Mouse (Mus musculus): ENCODE data around the gene Sftpd.

Sftpd gene

DNA sequence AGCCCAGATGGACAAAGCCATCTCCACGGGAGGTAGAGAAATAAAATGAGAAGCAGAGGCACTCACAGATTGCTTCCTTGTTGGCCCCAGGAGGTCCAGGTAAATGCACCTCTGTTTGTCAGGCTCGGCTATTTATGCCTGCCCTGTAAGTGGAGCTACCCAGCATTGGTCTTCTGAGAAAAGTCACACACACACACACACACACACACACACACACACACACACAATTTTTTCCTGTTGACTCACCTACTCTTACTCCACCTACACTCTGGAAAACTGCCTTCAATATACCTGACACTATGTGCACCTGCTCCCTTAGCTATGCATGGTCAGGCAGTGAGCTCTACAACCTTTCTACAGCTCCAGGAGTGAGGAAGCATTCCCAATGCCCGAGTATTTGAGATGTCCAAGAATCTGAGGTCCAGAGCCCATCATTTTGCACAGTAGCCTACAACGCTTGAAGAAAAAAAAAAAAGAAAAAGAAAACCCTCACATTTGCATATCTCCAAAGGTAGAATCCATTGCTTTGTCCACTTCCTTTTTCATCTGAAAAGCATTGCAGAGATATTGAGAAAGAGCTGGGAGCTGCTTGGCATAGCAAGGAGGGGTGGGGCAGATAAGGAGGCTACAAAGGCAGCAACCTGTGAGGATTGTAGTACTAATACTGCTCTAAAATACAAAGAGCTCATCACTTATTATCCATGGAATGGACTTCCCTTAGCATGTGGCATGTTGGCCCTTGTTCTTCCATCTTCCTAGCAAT is at the start of gene Sftpd:
Gene Sftpd, minus strand, starts transcription at position 91 of the 763 bp plus-strand sequence.
- no peak for DNase-seq (ENCODE audit: low spot score in 2 of 2)

DNA sequence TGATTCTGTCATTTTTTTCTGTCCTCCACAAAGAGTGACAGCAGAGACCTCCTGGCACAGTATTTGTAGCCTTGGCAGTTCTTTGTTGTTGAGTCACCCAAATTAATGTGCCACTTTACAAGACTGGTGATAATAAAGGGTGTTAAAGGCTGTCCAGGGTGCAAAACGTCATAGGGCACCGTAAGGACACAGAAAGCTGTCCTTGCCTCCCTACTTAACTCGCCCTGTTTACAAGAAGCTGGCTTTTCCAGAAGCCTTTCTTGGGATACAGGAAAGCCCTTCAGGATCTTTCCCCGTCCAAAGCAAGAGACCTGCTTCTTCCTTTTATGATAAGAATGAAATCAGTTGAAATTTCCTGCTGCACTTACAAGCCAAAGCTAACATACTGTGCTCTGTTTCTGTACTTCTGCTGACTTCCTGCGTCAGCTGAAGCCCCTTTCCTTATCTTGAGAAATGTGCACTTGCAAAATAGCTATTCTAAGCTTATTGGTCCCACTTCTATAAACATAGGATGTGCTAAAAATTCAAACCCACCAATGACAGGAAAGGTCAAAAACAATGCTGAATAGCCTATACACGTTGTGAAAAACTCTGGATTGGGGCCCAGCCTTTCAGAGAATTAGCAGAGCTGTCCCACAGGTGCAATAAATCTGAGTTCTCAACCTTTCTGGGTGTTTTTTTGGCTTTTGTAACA is 13.2 kb upstream of the Sftpd start:
- no peak for DNase-seq (ENCODE audit: low spot score in 2 of 2)

DNA sequence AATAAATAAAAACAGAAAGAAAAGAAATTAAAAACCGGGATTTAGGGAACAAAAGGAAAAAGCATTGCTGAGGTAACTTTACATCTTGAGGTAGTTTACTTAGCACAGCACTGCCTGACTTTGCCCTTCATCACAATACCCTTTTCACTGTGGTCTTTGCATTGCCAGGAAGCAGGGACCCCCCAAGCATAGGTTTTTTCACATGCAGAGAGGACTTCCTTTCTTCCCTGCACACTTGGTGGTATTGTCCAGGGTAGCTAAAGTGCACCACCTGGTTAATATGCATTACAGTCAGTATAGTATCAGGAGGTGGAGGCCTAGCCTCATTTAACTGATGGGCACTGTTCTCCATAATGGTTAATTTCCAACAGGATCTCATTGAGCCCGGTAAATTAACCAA is 4.5 kb upstream of the Sftpd start:
- DNase-seq (ENCODE audit: low spot score in 2 of 2) = no peak

DNA sequence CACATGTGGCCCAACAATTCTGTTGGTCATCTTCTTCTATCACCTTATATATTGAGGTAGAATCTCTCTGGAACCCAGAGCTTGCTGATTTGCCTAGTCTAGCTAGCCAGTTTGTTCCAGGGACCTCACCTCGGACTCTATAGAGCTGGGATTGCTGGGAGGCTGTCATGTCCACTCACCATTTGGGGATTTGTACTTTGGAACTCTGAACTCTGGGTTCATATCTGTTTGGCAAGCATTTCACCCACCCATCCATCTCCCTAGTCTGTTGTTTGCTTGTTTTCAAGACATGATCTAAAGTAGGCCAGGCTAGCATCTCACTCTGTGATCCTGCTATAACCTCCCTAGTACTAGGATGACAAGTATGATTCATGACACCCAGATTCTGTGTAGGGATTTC is 10.1 kb downstream of the Sftpd start:
- DNase-seq (ENCODE audit: low spot score in 2 of 2) = no peak

DNA sequence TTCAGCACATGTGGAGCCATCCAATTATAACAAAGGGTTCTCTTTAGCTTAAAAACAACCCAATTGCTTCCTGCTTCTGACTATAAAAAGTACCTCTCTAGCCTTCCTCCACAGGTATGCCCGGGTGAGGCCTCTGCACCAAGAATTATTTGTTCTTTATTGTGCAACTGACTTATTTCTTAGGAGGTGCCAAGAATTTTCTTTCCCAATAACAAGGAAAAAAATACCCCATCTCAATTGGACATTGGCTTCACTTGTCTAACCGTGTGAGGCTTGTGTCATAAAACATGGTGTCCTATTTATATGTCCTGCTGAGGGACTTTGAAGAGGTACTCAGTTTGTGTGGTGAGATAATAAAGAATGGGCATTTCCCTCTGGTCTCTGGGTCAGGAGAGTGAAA is 14.4 kb downstream of the Sftpd start:
- no peak for DNase-seq (ENCODE audit: low spot score in 2 of 2)

DNA sequence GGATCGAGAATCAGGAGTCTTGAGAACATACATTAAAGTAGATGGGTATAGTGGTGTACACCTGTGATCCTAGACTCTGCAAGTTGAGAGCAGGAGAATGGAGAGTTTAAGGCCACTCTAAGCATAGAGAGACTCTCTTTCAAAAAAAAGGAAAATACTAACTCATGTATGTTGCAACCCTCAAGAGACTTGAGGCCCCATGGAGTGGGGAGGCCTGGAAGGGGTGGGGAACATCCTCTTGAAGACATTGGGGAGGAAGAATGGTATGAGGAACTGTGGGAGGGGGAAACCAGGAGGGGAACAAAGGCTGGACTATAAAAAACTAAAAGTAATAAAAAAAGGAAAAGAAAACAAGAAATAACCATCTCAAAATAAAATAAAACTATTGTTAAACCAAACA is 16.4 kb downstream of the Sftpd start:
- no peak for DNase-seq (ENCODE audit: low spot score in 2 of 2)

DNA sequence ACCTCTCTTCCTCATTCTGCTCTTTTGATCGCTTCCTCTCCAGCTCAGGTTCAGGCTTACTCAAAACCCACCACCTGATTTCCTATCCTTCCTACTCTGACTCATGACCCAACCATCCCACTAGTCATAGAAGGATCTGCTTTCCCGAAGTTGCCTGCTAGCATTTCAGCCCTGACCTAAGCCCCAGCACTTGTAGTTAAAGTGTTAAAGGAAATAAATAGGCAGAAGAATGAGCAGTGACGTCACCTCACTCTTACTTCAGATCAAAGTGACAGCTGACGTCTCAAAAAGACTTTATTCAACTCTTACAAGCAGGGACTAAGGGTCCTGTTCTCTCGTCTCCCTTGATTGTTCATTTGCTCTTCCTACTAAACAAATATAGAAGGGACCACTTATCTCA is 17.7 kb downstream of the Sftpd start:
- no peak for DNase-seq (ENCODE audit: low spot score in 2 of 2)

DNA sequence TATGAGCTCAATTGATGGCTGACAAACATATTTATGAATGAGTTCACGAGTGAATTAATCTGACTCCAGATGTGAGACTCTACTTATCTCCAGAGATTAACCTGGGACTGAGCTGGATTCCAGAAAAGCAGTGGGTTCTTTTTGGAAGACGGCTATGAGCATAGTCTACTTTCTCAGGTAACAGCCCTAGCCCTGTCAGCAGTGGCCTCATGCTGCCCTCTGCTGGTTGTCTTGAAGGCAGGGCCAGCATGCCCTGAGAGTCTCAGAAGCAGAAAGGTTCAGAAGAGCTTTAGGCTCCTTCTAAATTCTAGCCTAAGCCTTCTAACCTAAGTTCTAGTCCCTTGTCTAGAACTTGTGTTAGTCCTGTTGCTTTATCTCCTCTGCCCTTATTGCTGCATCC is 22.3 kb downstream of the Sftpd start:
- DNase-seq (ENCODE audit: low spot score in 2 of 2) = peak; percentile 6 to 7

DNA sequence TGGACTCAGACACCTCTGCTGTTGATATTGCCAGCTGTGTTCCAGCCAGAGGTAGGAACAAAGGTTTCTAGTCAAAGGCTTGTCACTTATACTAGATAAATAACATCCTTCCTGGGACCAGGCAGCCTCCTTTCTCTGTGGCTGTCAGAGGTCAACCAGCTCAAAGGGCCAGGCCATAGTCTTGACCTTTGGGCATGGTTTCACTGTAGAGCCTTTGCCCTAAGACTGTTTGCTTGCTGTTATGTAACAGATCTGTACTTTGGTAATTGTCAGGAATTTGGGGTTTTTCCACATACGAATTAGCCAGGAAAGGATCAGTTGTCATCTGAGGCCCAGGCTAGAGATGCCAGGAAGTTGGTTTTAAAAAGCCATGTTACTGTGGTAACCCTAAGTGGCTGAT is 24.2 kb downstream of the Sftpd start:
- no peak for DNase-seq (ENCODE audit: low spot score in 2 of 2)

DNA sequence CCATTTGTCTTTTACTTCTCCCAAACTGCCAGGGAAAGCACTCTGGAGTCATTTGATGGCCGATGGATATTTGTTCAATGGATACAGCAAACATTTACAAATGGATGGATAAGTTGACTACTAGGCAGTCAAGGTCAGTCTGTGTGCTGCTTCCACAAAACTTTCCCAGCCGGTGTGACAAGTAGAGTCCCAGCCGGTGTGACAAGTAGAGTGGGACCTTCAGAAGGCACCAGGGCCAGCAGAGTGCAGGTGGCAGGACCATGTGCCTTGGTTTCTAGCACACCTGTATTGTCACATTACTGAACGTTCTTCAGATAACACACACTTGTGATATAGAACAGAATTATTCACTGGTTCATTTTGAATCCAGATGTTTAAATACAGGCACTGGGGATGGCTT is 24.9 kb downstream of the Sftpd start:
- no peak for DNase-seq (ENCODE audit: low spot score in 2 of 2)

DNA sequence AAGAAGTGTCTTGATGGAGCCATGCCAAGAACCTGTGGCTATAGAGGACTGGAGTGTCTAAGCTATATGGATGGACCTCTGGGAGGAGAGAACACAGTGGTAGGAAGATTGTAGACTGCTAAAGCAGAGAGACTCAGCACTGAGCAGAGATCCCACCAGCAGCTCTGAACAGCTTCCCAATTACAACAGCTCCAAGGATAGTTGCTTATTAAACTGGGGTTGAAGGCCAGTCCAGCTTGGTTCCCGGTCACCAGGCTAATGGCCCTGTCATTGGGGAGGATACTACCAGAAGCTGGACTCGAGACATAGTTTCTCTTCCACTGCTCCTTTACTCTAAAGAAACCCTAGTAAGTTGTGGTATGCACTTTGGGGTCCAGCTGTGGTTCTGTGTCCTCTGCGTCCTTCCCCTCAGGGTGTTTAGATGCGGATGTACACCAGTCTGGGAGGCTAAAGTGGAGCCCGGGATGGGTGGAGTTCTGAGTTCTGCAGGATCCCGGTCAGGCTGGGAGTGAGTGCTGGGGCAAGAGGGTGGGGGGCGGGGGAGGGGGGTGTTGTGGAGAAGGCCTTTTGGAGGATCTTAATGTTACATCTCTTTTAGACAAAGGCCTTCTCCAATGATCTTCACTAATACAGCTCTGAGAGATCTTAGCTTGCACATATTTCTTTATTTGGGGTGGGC is 33.6 kb downstream of the Sftpd start, which contains the start of gene Mbl1:
Gene Mbl1, plus strand, starts transcription at position 239 of the 679 bp plus-strand sequence.
- no peak for DNase-seq (ENCODE audit: low spot score in 2 of 2)

DNA sequence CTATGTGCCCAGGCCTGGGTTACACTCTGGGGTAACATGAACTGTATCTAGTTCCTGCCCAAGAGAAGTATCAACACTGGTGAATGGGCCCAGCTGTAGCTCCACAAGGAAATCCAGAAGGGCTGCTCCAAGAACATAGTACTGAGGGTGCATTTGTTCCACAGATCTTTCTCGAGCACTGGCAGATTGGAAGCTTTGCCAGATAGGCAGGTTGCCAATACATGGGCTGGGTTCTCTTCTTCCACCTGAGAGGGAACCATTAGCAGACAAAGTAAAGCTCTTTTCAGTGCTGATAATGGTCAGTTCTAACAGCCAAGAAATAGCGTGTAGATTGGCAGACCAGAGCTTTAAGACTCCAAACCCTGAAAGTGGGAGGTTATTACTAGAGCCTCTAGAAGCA is 37.6 kb downstream of the Sftpd start:
- no peak for DNase-seq (ENCODE audit: low spot score in 2 of 2)

DNA sequence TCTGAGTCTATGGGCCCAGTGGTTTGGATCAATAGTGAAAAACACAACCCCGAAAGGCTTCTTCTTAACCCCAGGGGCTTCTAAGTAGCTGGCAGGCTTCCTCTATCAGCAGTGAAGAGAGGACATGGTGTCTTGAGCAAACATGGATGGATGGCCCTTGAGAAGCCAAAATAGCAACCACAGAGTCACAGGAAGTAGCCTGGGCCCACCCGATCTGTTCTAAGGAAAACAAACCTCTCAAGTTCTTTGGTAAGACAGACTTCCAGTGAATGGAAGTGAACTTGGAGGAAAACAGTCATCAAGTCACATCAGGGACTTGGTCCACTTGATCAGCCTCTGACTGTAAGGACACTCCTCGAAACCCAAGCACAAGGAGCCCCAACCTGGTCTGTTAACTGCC is 38.0 kb downstream of the Sftpd start:
- DNase-seq (ENCODE audit: low spot score in 2 of 2) = no peak

DNA sequence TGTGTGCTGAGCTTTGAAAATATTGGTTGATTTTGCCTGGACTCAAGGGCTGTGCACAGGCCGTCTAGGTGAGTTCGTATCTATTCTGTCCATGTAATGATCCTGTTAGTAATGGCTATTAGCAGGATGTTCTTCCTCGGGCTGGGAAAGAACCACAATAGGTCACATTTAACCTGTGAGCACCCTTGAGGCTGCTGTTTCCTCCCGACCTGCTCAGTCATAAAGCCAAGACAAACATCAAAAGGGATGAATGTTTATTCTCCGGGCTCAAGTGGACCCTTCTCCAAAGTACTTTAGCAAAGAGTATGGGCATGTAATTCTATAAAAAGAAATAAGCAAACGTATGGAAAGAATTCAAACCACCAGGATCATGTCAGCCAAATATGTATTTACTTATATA is 38.9 kb downstream of the Sftpd start:
- DNase-seq (ENCODE audit: low spot score in 2 of 2) = no peak

DNA sequence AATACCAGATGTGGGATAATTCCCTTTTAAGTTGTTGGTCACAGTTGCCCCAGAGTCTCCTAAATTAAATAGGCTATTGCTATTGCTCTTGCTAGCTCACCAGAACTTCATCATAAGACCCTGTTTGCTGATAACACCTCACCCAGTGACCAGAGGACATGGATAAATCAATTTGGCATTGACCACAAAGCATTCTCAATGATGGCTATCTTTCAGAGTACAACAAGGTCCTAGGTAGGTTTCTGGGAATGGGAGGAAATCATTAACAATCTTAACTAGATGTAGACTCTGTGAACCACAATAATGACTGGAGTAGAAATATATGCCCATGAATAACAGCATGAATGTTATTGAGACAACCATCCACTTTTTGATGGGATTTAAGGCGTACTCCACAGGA is 44.3 kb downstream of the Sftpd start:
- no peak for DNase-seq (ENCODE audit: low spot score in 2 of 2)

DNA sequence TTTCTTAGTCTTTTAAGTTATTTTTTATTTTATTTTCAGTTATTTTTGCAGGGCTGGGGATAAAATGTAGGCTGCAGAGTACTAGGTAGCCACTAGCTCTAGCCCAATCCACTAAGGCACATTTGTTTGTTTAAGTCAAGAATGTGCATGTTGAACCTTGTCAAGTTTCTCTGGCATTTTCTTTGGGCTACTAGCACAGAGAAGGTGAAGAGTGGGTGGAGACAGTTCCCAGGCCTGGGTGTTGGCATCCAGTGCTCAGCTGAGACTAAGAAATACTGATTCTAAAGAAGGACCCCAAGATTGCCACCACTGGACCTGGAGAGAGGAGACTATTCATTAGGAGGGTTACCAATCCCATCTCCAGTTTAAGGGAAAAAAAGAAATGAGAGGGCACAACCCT is 47.9 kb downstream of the Sftpd start:
- DNase-seq (ENCODE audit: low spot score in 2 of 2) = no peak

DNA sequence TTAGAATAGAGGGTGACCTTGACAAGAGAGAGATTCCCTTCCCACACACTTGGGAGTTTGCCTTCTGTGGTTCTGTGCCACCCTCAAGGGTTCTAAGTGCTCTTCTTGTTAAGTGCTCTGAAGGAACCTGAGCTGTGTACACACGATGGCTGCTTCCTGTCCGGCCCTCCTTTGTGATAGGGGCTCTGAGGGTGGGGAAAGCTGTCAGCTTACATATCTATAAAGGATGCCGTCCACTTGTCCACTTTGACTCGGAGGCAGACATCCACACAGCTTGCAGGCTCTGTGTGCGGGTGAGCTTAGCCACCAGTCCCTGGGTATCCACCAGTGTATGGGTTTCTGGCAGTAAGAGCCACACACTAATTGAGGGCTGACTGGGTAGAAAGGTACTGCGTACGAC is 53.4 kb downstream of the Sftpd start, which contains the start of gene Sftpa1:
Gene Sftpa1, plus strand, starts transcription at position 243 of the 400 bp plus-strand sequence.
- DNase-seq (ENCODE audit: low spot score in 2 of 2) = no peak

DNA sequence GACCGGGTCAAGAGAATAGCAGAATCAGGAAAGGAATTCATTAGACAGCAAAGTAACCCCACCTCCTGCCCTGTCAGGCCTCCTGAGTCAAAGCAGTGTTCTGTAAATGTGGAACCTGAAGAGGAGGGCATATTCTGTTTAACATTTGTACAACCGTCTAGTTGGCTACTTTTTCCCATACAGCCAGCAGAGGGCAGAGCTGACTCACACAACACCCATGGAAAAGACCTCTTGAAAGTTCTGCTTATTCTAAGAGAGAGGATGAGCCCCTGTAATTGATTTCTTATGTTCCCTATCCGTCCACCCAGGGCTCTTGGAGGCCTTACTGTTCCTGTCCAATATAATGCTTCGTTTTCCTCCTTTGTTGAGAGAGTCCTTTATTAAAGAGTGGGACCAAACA is 57.0 kb downstream of the Sftpd start:
- no peak for DNase-seq (ENCODE audit: low spot score in 2 of 2)

DNA sequence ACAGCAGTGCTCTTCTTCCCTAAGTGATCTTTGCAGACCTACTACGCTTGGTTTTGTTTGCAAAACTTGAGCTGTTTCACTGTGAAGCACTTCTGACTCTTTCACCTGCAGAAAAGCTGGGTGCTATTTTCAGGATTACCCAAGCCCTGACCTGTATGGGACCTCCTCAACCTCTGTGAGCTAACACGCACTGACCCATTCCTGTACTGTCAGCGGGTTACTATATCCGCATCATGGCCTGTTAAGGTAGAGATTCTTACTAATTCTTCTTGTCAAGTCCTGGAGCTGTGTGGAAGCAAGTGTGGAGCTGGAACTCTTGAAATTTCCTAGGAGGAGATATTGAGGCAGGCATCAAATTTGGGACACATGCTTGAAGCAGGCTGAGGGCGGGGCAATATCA is 60.3 kb downstream of the Sftpd start:
- DNase-seq (ENCODE audit: low spot score in 2 of 2) = no peak
